Mouse (Mus musculus) naive thymus-derived CD4-positive, alpha-beta T cell, adult 2 months (primary cell): ENCODE results near the gene Cd83.

Experiments
- DNase-seq: peaks from one replicate; pipeline ENCODE4 v3.0.0-alpha.2; 2011; ENCODE audit warnings: low read depth

Cd83 gene

GRCm38 (mm10) chr13:43774605-43775426, 9.8 kb upstream of the Cd83 start:
- DNase-seq, result peak; percentile 64

GRCm38 (mm10) chr13:43775427-43775733, 9.2 kb upstream of the Cd83 start:
- no peak for DNase-seq

DNA sequence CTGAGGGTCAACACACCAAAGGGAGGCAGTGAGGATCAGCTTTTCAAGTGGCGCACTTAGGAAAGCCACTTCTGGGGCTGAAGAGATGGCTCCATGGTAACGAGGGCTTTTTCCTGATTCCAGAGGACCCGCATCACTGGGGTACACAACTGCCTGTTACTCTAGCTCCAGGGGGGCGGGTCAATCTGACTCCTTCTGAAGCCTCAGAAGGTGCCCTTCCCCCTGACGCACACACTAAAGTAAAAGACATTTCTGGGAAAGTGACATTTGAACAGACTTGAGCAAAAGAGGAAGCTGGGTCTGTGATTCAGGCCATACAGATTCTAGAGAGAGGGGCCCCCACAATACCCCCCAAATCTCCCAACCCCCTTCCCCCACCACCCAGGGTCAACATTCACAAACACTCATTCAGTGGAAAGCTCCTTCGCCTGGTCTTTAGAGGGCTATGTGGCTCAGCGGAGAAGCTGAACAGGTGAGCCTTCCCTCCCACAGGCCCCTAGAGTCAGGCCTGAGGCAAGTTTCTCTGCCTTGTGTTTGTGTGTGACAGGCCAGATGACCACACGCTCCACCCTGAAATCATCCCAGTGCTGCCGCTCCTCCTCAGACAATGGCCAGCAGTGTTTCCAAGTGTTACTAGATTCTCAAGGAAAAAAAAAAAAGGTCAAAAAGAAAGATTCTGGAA, 7.1 kb upstream of the Cd83 start:
- DNase-seq, result no peak

DNA sequence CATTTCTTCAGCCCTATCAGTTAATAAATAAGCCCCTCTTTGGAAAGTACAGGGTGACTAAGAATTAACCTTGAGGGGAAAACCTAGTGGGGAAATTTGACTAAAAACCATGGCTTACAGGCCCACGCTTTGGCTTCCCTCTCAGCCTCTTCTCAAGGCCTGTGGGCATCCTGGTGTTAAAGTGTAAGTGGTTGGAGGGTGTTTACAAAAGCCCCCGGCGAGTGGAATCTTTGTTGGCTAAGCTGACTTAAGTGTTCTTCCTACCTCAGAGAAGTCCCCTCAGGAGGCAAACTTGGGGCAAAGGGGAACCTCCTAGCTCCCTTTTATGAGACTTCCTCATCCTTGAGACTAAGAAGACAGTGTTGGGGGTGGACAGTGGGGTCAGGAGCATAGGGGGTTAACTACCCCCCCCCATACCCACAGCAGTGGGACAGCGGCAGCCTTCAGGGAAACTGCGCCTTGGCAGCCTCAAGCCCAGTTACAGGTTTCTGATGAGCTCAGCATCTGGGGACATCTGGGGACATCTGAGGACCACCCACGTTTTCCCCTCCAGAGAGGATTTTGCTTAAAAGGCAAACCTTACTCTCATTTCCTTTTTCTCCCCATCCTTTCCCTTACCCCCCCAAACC, 6.4 kb upstream of the Cd83 start:
- DNase-seq, result no peak

GRCm38 (mm10) chr13:43778971-43779370, 5.6 kb upstream of the Cd83 start:
- DNase-seq, result peak; percentile 40

- DNase-seq, result no peak
These were observed 4.5 kb upstream of the Cd83 start for GRCm38 (mm10) chr13:43780071-43780470.

DNA sequence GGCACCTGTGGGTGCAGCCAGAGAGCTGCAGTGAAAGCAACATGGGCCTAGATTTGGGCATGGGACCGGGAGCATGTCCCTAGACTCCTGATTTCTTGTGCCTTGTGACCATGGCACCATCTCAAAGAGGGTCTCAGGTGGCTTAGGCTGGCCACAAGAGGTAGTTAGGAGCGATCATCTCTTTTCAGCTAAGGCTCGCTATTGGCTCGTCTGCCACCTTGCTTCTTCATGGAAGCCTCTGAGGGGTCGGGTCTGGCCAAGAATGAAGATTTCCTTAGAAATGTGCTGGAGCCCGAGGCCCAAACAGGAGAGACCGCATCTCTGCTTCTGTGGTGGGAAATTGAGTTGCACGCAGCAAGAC, 1.1 kb downstream of the Cd83 start:
- DNase-seq, result no peak

GRCm38 (mm10) chr13:43786171-43786795, 1.7 kb downstream of the Cd83 start:
- peak; percentile 39 for DNase-seq

DNA sequence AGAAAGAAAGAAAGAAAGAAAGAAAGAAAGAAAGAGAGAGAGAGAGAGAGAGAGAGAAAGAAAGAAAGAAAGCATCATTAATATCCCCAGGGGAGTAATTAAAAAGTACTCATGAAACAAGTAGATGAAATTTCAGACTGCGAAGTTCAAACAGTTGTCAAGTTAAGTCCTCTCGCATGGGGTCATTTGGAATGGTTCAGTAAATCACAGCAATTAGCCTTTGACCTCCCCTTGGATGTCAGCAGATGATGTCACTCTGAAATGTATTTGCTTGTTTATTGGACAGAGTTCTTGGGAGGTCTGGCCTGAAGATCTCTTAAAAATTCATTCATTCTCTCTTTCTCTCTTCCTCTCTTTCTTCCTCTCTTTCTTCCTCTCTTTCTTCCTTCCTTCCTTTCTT, 2.7 kb downstream of the Cd83 start:
- DNase-seq, result no peak

- DNase-seq, result no peak
These were observed 3.5 kb downstream of the Cd83 start for GRCm38 (mm10) chr13:43788071-43788470.

DNA sequence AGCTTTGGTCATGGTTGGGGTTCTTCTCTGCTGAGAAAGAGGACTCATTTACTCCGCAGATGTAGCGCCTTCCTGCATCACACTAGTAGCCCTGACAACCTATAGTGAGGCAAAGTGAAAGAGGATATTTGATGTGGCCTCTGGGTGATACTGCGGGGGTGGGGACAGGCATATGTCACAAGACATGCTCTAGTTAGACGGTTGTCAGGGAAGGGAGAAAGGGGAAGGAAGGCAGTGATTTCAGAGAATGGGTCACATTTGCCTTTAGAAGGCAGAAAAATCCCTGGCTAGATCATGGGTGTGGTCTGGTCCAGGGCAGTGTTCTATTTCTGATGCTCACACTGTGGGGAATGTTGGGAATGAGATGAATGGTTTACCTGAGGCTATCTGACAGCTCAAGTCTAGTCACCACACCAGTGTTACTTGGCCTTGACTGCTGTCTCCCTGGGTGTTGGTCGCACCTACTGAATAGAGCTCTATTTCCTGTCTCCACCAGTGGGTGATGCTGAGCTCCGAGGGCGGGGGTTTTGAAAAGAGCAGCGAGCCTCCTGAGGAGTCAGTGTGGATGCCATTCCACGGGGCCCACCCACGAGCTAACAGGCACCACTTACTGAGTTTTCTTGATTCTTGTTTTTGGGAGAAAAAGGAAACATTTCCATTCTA, 4.5 kb downstream of the Cd83 start:
- peak; percentile 84 for DNase-seq

- no peak for DNase-seq
These were observed 5.8 kb downstream of the Cd83 start for GRCm38 (mm10) chr13:43790229-43791001.

DNA sequence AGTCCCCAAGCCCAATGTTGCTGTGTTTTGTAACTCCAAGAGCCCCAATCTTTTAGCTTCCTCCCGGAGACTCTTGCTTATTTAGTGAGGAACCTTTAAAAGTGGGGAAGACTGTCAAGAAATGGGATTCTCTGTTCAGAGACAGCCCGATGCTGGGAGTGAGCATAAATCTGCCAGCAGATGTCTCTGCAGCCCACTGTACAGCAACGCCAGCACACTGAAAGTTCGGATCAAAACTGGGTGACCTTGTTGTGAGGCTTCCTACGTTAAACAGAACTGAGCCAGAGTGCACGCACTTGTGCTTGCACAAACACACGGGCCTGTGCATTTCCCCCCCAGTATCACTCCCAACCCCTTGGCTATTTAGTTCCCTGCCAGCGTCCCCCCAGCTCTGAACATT, 10.8 kb downstream of the Cd83 start:
- no peak for DNase-seq

DNA sequence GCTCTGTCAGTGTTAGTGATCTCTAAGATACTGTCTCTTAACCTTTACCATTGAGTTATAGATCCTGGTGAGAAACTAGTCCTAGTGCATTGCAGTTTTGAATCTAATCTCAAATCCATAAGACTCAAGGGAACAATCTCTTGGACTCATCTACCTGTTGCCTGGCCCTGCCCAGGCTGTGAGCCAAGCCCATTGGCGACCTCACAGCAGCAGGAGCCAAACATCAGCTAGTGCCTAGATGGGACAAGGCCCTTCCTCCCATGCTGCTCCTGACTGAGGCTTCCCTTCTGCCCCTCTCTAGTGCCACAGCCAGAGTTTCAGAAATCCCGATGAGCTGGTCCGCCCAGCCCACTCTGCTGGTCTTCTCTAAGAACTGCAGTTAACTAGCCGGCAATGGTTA, 14.1 kb downstream of the Cd83 start:
- DNase-seq, result no peak

DNA sequence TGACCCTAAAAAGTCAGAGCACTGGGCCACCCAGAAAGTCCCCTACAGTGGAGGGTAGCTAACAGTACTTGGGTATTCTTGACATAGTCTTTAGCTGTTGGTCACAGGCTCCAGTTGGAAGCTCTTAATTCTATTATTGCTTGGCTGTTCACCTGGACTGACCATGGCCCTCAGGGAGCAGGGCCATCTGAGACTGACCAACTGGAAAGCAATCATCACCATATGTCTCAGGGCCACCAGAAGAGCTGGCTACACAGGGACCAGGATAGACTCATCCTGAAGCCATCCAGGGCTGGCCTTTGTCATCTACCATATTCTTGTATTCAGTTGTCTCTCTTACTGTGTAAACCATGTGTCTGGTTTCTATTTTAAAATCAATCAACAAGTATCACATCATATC, 15.6 kb downstream of the Cd83 start:
- DNase-seq, result no peak

DNA sequence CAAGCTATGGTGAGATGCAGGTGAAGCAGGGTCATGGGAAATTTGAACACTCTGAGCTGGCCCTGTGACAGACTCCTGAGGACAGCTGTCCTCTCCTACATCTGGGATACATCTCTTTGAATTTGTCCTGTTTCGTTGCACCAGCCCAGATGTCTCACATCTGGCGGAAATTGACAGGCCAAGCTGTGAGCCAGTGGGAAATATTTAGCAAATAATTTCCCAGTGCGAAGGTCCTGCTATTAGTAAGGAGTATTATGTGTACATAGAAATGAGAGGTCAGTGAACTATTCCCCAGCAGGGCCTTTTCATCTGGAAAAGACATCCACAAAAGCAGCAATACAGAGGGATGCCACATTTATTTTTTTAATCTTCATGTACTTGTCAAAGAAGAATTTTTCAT, 17.4 kb downstream of the Cd83 start:
- no peak for DNase-seq

DNA sequence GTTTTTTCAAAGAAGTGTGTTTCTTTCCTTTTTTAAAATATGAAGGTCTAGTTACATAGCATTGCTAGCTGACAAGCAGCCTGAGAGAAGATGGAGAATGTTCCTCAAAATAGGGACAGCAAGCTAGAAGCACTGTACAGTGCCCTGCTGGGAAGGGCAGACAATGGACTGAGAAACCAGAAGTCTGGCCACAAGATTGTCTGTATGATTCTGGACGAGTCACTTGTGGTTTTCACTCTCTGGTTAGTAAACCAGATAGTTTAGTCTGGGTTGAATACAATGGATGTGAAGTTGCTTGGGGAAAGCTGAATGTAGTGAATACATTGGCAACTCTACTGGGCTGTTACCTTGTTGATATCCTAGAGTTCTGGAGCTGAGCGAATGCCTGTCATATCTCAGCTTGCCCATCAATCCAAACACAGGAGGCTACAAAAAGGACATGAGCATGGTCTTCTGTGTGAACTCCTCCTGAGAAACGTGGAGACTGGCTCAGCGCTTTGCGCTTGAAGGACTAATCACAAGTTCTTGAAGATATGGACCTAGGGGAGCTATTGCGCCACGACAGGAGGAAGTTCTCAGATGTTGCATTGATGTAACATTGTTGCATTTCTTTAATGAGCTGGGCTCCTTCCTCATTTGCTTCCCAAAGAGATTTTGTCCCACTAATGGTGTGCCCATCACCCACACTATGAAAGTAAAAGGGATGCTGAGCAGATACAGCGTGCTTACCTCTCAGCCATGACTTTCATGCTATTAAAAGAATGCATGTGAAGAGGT, 18.0 kb downstream of the Cd83 start:
- DNase-seq, result no peak

DNA sequence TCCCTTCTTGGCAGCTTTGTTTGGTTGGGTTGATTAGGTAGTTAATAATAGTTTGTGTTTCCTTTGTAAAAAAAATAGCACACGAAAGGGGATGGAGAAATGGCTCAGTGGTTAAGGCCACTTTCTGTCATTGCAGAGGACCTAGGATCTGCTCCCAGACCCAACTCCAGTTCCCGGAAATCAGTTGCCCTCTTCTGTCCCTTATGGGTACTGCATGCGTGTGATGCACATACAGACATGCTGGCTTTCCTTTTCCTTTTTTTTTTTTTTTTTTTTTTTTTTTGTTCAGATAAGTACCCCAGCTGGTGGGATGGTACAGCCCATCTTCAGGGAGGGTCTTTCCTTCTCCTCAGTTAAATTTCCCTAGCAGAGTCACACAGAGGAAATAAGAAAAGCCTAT, 20.1 kb downstream of the Cd83 start:
- DNase-seq, result no peak

GRCm38 (mm10) chr13:43805159-43805758, 20.7 kb downstream of the Cd83 start:
- DNase-seq, result no peak
